In the genomic region with DNA sequence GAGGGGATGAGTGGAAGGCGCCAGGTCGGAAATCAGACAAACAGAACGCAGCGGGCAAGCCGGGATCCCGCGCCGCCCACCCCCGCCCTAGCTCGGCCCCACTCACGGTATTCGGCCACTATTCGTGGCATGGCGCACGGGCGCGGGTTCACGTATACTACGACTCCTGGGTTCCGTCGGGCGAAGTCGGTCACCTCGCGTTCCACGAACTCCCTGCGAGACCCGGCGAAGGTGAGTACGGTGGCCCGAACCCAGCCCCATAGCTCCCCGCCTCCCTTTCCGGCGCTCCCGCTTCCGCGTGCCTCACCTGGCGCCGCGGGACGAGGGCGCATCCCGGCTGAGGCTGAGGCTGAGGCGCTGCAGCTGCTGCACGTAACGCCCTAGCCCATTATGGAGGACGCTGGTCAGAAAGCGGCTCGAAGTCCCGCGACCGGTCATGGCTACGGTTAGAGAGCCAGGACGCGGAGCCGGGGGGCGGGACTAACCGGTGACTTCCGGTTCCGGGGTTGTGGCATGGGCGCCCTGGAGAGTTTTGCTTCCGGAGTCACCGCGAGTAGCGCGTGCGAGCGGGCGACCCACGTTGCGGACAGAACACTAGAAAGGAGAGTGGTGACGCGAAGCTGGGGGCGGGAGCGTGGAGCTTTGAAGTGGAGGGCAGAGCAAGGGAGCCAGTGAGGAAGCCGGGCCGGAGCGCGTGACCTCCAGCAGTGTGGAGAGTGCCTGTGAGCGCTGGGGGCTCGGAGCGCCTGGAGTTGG, we compare ENCODE assay signal across 8 mouse cellular contexts. TPM values are rescaled to one million over a fixed set of nuclear protein-coding genes. Genes with fewer than 3 reads are reported as not detected.
DNase-seq lines count a peak whose midpoint lies in the region; ATAC-seq and TF ChIP-seq lines count a peak whose summit lies in the region.

A gene (minus strand): TSS at position 486 of the 756 bp plus-strand sequence.

- peak within 1 kb of the TSS; percentile 81 for H3K4me2 ChIP-seq in forebrain, embryonic 16.5 days (ENCODE audit: low read length)
- peak within 1 kb of the TSS; percentile 93 for H3K4me2 ChIP-seq in lung, embryonic 15.5 days

- no peaks in the 10 kb centered on the region for H3K27me3 ChIP-seq in forebrain, embryonic 16.5 days (replicated peaks; ENCODE audit: control insufficient read depth, insufficient read depth, low read length)
- no peaks in the 10 kb centered on the region for H3K27me3 ChIP-seq in lung, embryonic 15.5 days

- H3K4me3 ChIP-seq in ES-E14 (ENCODE audit: insufficient read depth in 1 of 2, low read depth in 1 of 2, low read length in 2 of 2, poor library complexity in 1 of 2, severe bottlenecking in 1 of 2), result peak within 1 kb of the TSS; percentile 94 to 96
- H3K4me3 ChIP-seq in forebrain, embryonic 16.5 days (replicated peaks; ENCODE audit: low read length), result peak within 1 kb of the TSS; percentile 77
- H3K4me3 ChIP-seq in lung, embryonic 15.5 days, result peak within 1 kb of the TSS; percentile 92

- peaks cover 43% of the 10 kb centered on the region for H3K36me3 ChIP-seq in ES-E14 (ENCODE audit: control insufficient read depth, insufficient read depth, low read length, poor library complexity, severe bottlenecking)
- H3K36me3 ChIP-seq in forebrain, embryonic 16.5 days (ENCODE audit: control insufficient read depth, insufficient read depth), result peaks cover 8% of the 10 kb centered on the region
- H3K36me3 ChIP-seq in lung, embryonic 15.5 days, result peaks cover 32% of the 10 kb centered on the region

- in situ Hi-C loops in ES-E14 (cut with MboI; ENCODE audit: low sequenced_read_pairs in 2 of 2, unreplicated experiment in 2 of 2), result no loop called here

- ATAC-seq in forebrain, embryonic 16.5 days, result peak; percentile 92
- peak; percentile 91 for ATAC-seq in lung, embryonic 15.5 days (ENCODE audit: borderline replicate concordance, extremely low read depth, low FRiP score, low TSS enrichment)

- intact Hi-C loops in heart, postnatal 36 days (cut with DNase I), result loop anchor here (5.0 kb wide), 1 partner anchor 74 kb away; a partner anchor contains a TSS

- H3K9me3 ChIP-seq in ES-E14 (ENCODE audit: control insufficient read depth, insufficient read depth, low read depth, low read length), result no peaks in the 10 kb centered on the region
- H3K9me3 ChIP-seq in forebrain, embryonic 16.5 days (ENCODE audit: control insufficient read depth, low read length), result no peaks in the 10 kb centered on the region
- no peaks in the 10 kb centered on the region for H3K9me3 ChIP-seq in lung, embryonic 15.5 days

- peak within 1 kb of the TSS; percentile 80 for H3K27ac ChIP-seq in ES-E14 (ENCODE audit: insufficient read depth, low read depth, low read length, poor library complexity, severe bottlenecking)
- peak within 1 kb of the TSS; percentile 68 for H3K27ac ChIP-seq in forebrain, embryonic 16.5 days (ENCODE audit: low read length)
- peak within 1 kb of the TSS; percentile 82 for H3K27ac ChIP-seq in lung, embryonic 15.5 days

- DNase-seq in ES-E14 (ENCODE audit: low read depth, low spot score), result peak; percentile 89
- DNase-seq in cerebellum, adult 11-12 months, result peak; percentile 96
- peak; percentile 97 to 99 for DNase-seq in heart, postnatal 36 days
- DNase-seq in layer of hippocampus, adult 8-10 months (ENCODE audit: low spot score in 2 of 2), result peak; percentile 95
- peak; percentile 90 for DNase-seq in ovary, adult 18-20 months (ENCODE audit: low spot score)
- peak; percentile 92 for DNase-seq in thymus, postnatal 0 days (ENCODE audit: low spot score)

- H3K4me1 ChIP-seq in ES-E14 (ENCODE audit: control insufficient read depth in 2 of 2, insufficient read depth in 2 of 2, low read length in 2 of 2, poor library complexity in 1 of 2), result peaks cover 5 to 14% of the 10 kb centered on the region in 2 experiments; a peak in 2 of 4 replicates
- H3K4me1 ChIP-seq in forebrain, embryonic 16.5 days (replicated peaks; ENCODE audit: control insufficient read depth, insufficient read depth, low read length), result peaks cover 24% of the 10 kb centered on the region
- H3K4me1 ChIP-seq in lung, embryonic 15.5 days, result peaks cover 26% of the 10 kb centered on the region

- under 1% methylated on average over 82 of the region's 82 CpGs for WGBS in forebrain, embryonic 16.5 days
- under 1% methylated on average over 82 of the region's 82 CpGs for WGBS in lung, embryonic 15.5 days

- H3K9ac ChIP-seq in ES-E14 (ENCODE audit: insufficient read depth, low read depth, low read length, poor library complexity, severe bottlenecking), result peak within 1 kb of the TSS; percentile 97
- H3K9ac ChIP-seq in forebrain, embryonic 16.5 days (replicated peaks; ENCODE audit: low read depth, low read length), result peak within 1 kb of the TSS; percentile 63
- peak within 1 kb of the TSS; percentile 75 for H3K9ac ChIP-seq in lung, embryonic 15.5 days

TF ChIP-seq in ES-E14, 5 proteins besides CTCF, POLR2A, EP300 and RAD21:
- no peak for TF ChIP-seq ZC3H11A (IDR thresholded peaks at IDR 0.05; ENCODE audit: borderline replicate concordance, low read depth, low read length)
- no peak for TF ChIP-seq ZNF384 (IDR thresholded peaks at IDR 0.05; ENCODE audit: low read depth, low read length)
- TF ChIP-seq HCFC1 (IDR thresholded peaks at IDR 0.05; ENCODE audit: borderline replicate concordance, insufficient read depth, low read length), result peak; percentile 74; the same call in 1 of the 2 replicates

RNA-seq across cellular contexts. Expression of the gene that starts here (rescaled TPM):
- 50.0 and 62.7 TPM in 2 replicates for total RNA-seq in ES-E14 (2012; rRNA removed)
- polyA plus RNA-seq in forebrain, embryonic 16.5 days (2015; fragmentation: Nextera tagmentation; extraction: Ambion mirVana), result 76.9 and 81.8 TPM in 2 replicates
- 10 to 100 TPM; 48.6 to 52.3 TPM for total RNA-seq in heart, postnatal 36 days (2021)
- 10 to 100 TPM; 31.8 to 45.4 (median 39.1) TPM for total RNA-seq in layer of hippocampus, adult 8-10 months (2022)
- polyA plus RNA-seq in lung, embryonic 15.5 days (2015; fragmentation: Nextera tagmentation; extraction: Ambion mirVana), result 70.1 and 70.8 TPM in 2 replicates
- polyA plus RNA-seq in thymus, postnatal 0 days (2015; fragmentation: Nextera tagmentation; extraction: Ambion mirVana), result 89.1 and 102 TPM in 2 replicates

Comparison
In these comparisons a context has a peak if more than half of its experiments do, and no peak if none do; other contexts are left out.
1. Peak in every context shown above with its lines: DNase-seq, ATAC-seq, H3K4me3 ChIP-seq and H3K27ac ChIP-seq.